Mouse (Mus musculus) splenic B cell, adult 2 months (primary cell): ENCODE measurements around the gene Tenm4.
A peak's percentile ranks its signal among the peaks of the same experiment; 100 is the strongest.

Experiments
- DNase-seq: peaks from one replicate; pipeline ENCODE4 v3.0.0-alpha.2; 2011; ENCODE audit warnings: low read depth, low spot score
- H3K27me3 ChIP-seq: 2 replicates; pipeline ENCODE4 v1.6.1; 2012; ENCODE audit warnings: mild to moderate bottlenecking, low read length, moderate library complexity, mixed read lengths; ENCODE audit not compliant: control insufficient read depth, poor library complexity, insufficient read depth, severe bottlenecking
- H3K36me3 ChIP-seq: 2 replicates; pipeline ENCODE4 v1.6.1; 2012; ENCODE audit warnings: mild to moderate bottlenecking, low read length, moderate library complexity, mixed read lengths; ENCODE audit not compliant: control insufficient read depth, poor library complexity, insufficient read depth, severe bottlenecking

Gene Tenm4

DNA sequence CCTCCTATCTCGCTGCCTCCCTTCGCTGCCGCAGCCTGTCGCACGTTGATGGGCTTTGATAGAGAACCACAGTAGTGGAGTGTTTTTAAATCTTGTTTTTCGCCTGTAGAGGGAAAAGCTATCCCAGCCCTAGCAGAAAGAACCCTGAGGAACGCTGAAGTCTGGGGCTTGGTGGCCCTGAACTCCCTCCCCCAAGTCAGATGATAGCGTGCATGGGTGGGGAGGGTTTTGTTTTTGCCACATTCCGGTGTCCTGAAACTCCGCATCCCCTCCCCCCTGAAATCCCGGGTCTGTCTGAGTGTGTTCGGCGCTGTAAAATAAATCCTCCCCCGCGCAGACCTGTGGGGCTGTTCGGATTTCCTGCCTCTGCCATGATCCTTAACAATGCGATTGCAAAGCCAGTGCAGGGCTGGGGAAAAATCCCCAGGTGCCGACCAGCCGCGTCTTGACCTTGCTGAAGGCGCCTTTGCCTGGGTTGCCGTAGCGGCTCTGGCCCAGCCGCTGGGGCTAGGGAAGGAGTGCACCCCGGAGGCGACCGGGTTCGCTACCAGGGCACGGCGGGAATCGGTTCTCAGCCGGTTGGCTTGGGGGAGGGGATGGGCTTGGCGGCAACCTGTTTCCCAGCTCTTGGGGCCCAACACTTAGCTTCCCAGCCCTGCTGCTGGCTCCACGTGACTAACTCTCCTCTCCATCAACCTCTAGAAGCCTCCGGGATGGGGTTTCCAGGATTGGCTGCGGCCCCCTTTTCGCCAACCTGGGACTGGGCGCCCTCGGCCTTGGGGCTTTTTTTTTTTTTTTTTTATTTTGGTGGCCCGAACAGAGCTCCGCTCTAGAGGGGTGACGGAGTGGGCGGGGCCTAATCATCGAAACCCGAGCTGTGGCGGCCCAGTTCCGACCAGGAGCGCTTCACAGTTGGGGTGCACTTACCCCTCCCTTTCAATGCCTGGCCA lies 41.8 kb downstream of the Tenm4 start:
- Histone ChIP-seq H3K27me3 (no peaks in the 10 kb centered on the region; the same call in 1 of the 2 replicates), H3K36me3 (no peaks in the 10 kb centered on the region)
- peak; percentile 16 for DNase-seq

DNA sequence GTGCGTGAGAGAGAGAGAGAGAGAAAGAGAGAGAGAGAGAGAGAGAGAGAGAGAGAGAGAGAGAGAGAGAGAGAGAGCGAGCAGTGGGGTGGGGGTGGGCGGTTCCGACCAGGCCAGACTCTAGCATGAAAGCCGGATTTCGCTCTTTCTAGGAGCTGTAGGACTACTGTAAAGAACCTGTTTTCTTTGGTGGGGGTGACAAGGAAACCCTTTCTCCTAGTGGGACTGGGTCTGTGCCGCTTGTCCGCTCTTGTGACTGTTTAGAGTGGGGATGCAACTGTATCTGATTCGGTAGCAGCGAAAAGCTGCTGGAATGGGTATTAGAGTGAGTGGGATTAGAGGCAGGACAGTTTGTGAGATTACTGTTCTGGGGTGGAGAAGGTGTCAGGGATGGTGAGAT lies 42.7 kb downstream of the Tenm4 start:
- DNase-seq, result no peak
- no peaks in the 10 kb centered on the region for H3K36me3 ChIP-seq
- no peaks in the 10 kb centered on the region; the same call in 1 of the 2 replicates for H3K27me3 ChIP-seq

DNA sequence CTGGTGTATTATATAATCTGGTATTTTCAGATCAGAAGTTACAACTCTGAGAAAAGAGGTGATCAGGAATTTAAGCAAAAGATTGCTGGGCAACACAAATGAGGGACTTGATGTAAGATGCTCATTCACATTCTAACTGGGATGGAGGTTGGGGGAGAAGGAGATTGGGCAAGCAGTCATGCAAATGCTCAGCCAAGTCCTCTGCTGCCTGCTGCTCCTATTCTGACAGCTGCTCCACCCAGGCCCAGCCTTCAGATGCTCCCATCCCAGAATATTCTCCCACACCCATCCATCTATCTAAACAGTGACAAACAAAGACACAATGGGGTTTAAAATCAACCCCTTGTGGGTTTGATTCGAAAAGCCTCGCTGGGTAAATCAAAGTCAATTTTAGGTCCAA lies 43.8 kb downstream of the Tenm4 start:
- DNase-seq, result no peak
- no peaks in the 10 kb centered on the region; the same call in 1 of the 2 replicates for H3K27me3 ChIP-seq

DNA sequence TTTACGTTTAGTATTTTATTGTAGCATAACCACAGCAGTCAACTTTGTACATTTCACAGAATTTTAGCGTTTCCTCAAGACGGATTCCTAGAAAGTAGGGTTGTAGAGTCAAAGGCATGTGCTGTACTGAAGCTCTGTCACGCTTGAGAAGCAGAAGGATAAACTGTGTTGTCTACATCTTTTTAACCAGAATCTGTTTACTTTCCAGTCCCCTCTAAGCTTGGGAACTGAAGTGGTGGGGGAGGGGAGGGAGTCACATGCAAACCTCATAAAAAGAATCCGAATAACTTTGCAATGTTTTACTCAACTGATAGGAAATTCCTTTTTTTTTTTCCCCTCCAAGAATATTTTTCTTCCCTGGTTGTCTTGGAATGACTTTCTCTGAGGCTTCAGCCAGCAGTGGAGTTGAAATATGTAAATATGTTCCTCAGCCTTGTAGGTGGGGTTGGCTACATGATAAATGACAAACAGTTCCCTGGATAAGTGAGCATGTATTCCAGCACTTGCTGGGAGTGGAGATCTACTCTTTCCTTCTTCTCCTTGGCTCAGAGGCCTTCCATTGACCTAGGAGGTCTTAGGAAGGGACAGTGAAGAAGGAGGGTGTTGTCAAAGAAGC lies 45.0 kb downstream of the Tenm4 start:
- no peak for DNase-seq
- H3K36me3 ChIP-seq, result no peaks in the 10 kb centered on the region
- no peaks in the 10 kb centered on the region; the same call in 1 of the 2 replicates for H3K27me3 ChIP-seq

More for the DNA sequence above, 43.8 kb downstream of the Tenm4 start:
- no peaks in the 10 kb centered on the region for H3K36me3 ChIP-seq

DNA sequence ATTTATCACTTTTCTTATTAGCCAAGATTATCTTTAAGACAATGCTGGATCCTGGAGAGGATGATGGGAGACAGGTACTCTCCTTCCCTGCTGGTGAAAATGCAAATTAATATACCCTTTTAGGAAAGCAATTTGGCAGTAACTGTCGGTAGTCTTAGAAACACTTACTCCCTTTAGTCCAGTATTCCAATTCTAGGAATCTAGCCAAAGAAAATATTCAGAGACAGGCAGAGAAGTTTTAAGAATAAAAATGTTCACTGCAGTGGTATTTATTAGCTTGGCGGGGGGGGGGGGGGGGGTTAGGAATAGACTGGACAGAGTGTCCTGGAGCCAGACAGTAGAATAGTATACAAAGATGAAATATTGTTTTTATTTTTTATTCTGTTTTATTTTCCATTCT lies 48.3 kb downstream of the Tenm4 start:
- no peak for DNase-seq
- no peaks in the 10 kb centered on the region for H3K27me3 ChIP-seq
- H3K36me3 ChIP-seq, result no peaks in the 10 kb centered on the region

DNA sequence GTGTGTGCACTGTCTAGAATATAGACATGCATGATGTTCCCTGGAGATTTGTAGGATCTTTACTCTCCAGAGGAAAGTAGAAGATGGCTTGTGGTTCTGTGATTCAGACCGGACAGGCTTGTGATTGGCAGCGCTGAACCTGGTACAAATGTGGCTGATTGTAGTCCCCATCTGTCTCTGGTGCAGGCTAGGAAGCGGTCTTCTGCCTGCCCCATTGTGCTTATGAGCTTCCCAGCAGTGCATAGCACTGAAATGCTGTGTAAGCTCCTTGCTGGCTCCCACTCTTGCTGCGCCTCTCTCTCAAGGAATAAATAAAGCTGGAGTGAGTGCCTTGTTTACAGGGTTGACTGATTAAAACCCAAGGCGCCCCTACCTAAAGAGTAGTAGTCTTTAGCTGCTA lies 49.6 kb downstream of the Tenm4 start:
- no peaks in the 10 kb centered on the region for H3K27me3 ChIP-seq
- no peaks in the 10 kb centered on the region for H3K36me3 ChIP-seq
- DNase-seq, result no peak

DNA sequence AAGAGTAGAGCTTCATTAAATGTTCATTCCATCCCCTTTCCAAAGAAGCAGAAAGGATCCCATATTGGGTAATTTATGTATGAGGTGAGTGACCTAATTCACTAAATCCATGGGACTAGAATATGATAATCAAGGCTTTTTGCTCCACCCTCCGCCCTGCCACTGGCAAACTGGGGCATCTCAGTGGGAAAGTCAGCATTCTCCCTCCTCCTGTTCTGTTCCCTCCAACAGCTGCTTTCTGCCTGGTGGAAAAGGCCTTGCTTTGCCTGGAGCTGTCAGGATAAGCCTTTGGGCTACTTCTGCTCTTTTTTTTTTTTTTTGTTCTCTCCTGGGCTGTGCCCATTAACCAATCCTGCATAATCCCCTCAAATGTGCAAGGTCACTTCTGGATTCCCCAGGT lies 51.5 kb downstream of the Tenm4 start:
- Histone ChIP-seq H3K36me3 (no peaks in the 10 kb centered on the region), H3K27me3 (no peaks in the 10 kb centered on the region)
- DNase-seq, result no peak

DNA sequence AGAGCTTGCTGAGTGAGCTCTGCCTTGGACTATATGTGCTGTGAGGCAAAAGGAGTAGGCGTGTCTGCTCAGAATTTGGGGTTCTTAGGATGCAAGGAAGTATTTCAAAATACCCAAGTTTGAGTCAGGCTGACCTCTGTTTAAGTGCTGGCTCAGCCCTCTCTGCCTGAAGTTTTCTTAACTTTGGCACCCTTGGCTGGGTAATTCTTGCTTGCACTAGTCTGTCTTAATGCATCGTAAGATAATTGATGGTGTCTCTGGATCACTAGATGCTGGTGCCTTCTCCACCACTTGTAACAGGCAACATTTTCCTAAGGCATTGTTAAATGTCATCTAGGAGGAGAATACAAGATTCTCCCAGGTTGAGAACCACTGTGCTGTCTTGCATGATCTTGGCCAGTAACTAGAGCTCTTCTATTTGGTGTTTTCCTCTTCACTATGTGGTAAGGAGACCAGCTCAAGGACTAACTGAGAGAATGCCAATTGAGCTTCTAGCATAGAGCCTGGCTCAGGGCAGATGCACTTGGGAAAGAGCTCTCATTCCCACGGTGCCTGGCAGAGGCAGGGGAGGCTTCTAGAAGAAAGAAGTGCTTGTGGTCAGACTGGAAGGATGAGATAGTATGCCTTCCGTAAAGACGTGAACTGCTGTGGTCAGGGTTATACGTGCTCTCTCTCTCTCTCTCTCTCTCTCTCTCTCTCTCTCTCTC lies 57.7 kb downstream of the Tenm4 start:
- Histone ChIP-seq H3K27me3 (no peaks in the 10 kb centered on the region), H3K36me3 (no peaks in the 10 kb centered on the region)
- no peak for DNase-seq

DNA sequence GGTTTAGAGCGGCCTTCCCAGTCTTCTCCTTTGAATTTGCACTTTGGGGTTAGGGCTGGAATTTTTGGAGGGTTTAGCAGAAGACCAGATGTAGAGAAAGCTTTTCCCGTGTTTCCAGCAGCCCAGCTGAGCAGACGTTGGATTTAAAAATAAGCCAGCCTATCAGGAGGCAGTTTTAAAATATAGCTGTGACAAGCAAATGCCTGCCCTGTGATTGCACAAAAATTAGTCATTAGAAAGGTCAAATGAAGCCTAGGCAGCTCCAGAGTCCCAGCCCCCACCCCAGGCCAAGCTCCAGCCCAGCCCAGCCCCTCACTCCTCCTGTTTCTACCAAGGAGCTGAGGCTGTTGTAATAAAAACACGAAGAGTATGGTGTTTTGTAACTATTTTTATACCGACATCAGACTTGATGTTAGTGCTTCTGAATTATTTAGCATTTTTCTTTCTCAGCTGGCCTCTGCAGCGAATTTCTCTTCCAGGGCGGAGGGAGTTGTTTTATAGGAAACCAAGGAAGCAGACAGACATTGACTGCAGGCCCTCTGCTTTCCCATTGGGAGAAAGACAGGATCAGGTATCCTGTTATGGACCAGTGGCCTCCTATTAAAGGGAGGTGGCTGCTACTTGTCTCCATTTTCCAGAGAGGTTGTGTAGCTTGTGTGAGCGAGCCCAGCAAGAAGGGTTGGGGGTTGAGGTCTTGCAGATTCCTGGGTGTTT lies 59.1 kb downstream of the Tenm4 start:
- H3K27me3 ChIP-seq, result no peaks in the 10 kb centered on the region
- no peaks in the 10 kb centered on the region for H3K36me3 ChIP-seq
- no peak for DNase-seq

DNA sequence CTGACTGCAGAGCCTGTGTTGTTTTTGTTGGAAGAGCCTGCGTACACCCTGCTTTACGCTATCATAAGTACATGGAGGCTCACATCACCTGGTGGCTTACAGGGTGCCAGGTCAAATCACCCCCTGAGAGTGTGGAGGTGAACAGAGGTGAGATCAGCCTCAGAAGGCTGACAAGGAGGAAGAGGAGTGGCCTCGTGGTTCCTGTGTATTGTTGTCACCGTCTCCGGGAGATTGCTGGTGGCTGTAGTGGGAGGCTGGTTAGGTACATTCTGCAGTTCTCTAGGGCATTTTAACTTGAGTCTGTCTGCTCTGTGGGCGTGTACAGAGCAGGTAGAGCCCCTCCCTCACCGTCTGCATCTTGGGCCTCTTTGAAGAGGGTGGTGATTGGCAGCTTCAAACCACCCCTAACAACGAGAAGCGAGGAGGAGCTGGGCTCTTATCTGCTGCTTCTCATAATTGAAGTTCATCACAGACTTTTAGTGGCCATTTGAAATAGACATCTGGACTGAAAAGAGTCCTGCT lies 59.7 kb downstream of the Tenm4 start:
- no peak for DNase-seq
- Histone ChIP-seq H3K36me3 (no peaks in the 10 kb centered on the region), H3K27me3 (no peaks in the 10 kb centered on the region)

DNA sequence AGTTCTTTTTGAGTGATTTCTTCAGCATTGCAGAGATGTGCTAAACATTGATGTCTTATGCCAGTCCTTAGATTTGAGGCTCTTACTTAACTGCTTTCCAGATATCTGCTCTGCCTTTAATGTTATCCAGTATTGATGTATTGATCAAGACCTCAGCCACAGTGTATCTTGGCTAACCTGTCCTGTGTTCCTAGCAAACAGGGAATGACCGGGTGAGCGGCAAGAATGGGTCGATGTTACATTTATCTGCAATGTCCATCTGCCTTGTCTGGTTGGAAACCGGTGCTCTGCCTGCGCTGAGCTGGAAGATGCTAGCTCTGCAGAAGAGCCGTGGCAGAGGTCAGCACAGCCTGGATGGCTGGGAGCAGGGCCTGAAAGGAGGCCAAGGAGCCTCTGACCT lies 64.8 kb downstream of the Tenm4 start:
- no peaks in the 10 kb centered on the region; the same call in 1 of the 2 replicates for H3K27me3 ChIP-seq
- no peak for DNase-seq

DNA sequence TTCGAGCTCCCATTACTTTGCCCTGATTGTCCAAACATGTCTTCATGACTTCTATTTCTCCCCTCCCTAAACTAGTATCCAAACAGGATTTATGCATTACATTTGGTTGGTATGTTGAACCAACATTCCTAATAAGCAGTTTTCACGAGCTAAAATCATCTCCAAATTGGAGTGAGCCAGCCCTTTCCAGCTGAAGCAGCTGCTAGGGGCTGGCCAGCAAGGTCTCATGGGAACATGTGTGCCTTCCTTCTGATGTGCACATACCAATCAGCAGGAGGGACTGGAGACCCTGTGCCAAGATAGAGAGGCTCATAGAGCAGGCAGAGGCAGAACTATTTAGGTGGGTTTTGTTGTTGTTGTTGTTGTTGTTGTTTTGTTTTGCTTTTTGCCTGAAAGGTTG lies 69.6 kb downstream of the Tenm4 start:
- Histone ChIP-seq H3K27me3 (no peaks in the 10 kb centered on the region; the same call in 1 of the 2 replicates), H3K36me3 (no peaks in the 10 kb centered on the region)
- no peak for DNase-seq

More for the DNA sequence above, 64.8 kb downstream of the Tenm4 start:
- no peaks in the 10 kb centered on the region for H3K36me3 ChIP-seq

DNA sequence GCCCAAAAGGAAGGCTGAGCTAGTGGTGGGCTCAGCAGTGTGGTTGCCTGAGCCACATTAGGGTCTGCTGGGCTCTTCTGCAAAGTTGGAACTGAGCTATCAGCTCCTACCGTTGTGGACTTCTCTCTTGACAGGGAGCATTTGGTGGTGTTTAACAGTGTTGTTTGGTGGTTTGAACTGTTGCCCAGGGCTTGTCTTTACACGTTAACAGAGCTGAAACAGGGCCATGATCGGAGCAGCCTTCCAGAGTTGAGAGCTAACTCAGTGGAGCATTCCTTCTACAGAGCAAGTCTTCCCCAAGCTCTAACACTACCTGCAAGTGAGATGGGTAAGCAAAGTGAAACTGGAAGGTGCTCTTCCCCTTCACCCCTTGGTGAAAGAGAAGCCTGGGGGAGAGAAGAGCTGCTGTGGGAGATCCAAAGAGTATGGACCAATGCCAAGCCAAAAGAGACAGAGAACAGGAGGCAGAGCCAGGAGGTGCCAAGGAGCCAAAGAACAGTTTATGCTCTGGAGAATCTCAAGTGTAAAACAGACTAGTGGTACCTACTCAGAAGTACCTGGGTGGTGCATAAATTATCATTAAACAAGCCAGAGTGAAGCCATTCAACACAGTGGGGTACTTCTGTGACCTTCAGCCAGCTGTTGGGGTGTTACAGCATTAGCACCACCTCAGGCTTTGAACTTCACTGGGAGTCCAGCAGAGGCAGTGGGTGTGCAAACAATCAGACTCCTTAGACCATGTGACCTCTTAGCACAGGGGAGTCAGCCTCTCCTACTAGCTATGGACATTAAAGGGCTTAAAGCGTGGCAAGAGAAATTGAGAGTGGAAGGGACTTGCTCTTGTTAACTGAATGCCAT lies 71.5 kb downstream of the Tenm4 start:
- no peaks in the 10 kb centered on the region; the same call in 1 of the 2 replicates for H3K27me3 ChIP-seq
- H3K36me3 ChIP-seq, result no peaks in the 10 kb centered on the region
- no peak for DNase-seq
